Mouse (Mus musculus) embryonic facial prominence, embryonic 14.5 days (tissue): ENCODE measurements at regions not wholly inside any gene's neighbourhood (a gene's known extent, or its start where the extent isn't known, plus 50 kb on each side); places are given as distances from the start of the nearest gene placed in this dataset.

Experiments used
- ATAC-seq: fragments of 200-750 bp; cut with Nextera tagmentation; 2 replicates; pipeline ENCODE4 v1.8.0; 2017; ENCODE audit warnings: low read depth, moderate number of reproducible peaks, moderate TSS enrichment
- DNase-seq: peaks from one replicate; pipeline ENCODE4 v3.0.0-alpha.2; 2015; ENCODE audit warnings: low spot score
- H3K27ac ChIP-seq: fragments of 300-500 bp; sonication (generic); replicated peaks from 2 replicates; pipeline ENCODE4 v1.5.1; 2014; ENCODE audit warnings: low read depth, mild to moderate bottlenecking, low read length, moderate library complexity
- H3K27me3 ChIP-seq: fragments of 300-500 bp; sonication (generic); replicated peaks from 2 replicates; pipeline ENCODE4 v1.6.1; 2014; ENCODE audit warnings: low read length; ENCODE audit not compliant: control insufficient read depth, insufficient read depth
- H3K36me3 ChIP-seq: fragments of 300-500 bp; sonication (generic); 2 replicates; pipeline ENCODE4 v1.6.1; 2014; ENCODE audit warnings: low read length, mixed read lengths; ENCODE audit not compliant: control insufficient read depth, insufficient read depth
- H3K4me1 ChIP-seq: fragments of 300-500 bp; sonication (generic); 2 replicates; pipeline ENCODE4 v1.6.1; 2014; ENCODE audit warnings: antibody characterized with exemption, low read length; ENCODE audit not compliant: control insufficient read depth, insufficient read depth
- H3K4me2 ChIP-seq: fragments of 300-500 bp; sonication (generic); 2 replicates; pipeline ENCODE4 v1.6.1; 2014; ENCODE audit warnings: low read depth, mild to moderate bottlenecking, low read length, moderate library complexity, mixed read lengths
- H3K4me3 ChIP-seq: fragments of 300-500 bp; sonication (generic); 2 replicates; pipeline ENCODE4 v1.5.1; 2014; ENCODE audit warnings: low read depth, mild to moderate bottlenecking, low read length
- H3K9ac ChIP-seq: fragments of 300-500 bp; sonication (generic); 2 replicates; pipeline ENCODE4 v1.6.1; 2014; ENCODE audit warnings: low read depth, mild to moderate bottlenecking, low read length, moderate library complexity, mixed read lengths
- H3K9me3 ChIP-seq: fragments of 300-500 bp; sonication (generic); 2 replicates; pipeline ENCODE4 v1.6.1; 2016; ENCODE audit warnings: low read length; ENCODE audit not compliant: control insufficient read depth
- WGBS: fragments of 180-500 bp; shearing (Covaris S2); extraction: QIAGEN DNeasy Blood & Tissue Kit; methylation state at CpG from one replicate; pipeline ENCODE4 v1.1.7; 2014; 5-methylcytosine and 5-hydroxymethylcytosine counted together

- Histone ChIP-seq H3K36me3 (no peaks in the 10 kb centered on the region), H3K4me1 (peaks cover 16% of the 10 kb centered on the region), H3K27me3 (no peaks in the 10 kb centered on the region), H3K27ac (no peak overlapping the region), H3K4me2 (no peak overlapping the region), H3K9ac (no peak overlapping the region), H3K4me3 (no peak overlapping the region), H3K9me3 (no peaks in the 10 kb centered on the region)
- ATAC-seq (no peak), DNase-seq (no peak)
- 84% methylated on average over 4 of the region's 4 CpGs for WGBS
Measured at GRCm38 (mm10) chr15:67037647-67038046, 536.9 kb upstream of the Lrrc6 start.

- H3K27ac ChIP-seq, result no peak overlapping the region
- no peak overlapping the region for H3K4me2 ChIP-seq
- H3K4me3 ChIP-seq, result no peak overlapping the region
- H3K27me3 ChIP-seq, result no peaks in the 10 kb centered on the region
- no peaks in the 10 kb centered on the region for H3K9me3 ChIP-seq
- 60% methylated on average over 2 of the region's 2 CpGs for WGBS
- H3K36me3 ChIP-seq, result no peaks in the 10 kb centered on the region
- DNase-seq, result no peak
- H3K9ac ChIP-seq, result no peak overlapping the region
- peaks cover 16% of the 10 kb centered on the region for H3K4me1 ChIP-seq
- ATAC-seq, result no peak
Measured at GRCm38 (mm10) chr15:67036341-67036740, 535.6 kb upstream of the Lrrc6 start.

GRCm38 (mm10) chr15:67033936-67034335 is 533.2 kb upstream of the Lrrc6 start:
- H3K27me3 ChIP-seq, result no peaks in the 10 kb centered on the region
- 80% methylated on average over 2 of the region's 2 CpGs for WGBS
- no peak overlapping the region for H3K9ac ChIP-seq

DNA sequence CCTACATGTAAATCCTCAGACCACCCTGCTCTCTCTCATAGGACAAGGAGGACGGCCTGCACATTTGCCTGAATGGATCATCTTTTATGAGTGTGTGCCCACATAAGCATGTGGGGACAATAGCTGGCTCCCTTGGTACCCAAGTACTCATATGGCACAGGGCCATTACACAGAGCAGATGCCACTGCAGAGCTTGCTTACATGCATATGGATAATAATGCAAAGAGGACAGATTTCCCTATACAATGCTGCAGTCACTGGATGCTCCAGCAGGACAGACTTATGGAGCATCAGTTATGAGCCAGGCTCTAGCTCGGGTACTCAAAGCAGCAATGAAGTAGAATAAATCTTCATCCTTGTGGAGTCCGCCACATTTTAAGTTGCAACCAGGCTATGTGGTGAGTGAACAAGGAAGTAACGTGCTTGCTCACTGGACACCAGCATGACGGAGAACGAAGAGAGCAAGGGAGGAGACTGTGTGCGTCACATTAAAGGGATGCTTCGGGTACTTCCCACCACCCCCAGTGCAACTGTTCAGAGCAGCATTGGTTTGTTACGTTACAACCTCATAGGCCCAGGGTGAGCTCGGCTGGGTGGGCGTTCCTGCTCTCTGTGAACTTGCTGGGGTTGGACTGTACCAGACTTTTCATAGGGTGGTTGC is 531.3 kb upstream of the Lrrc6 start:
- H3K4me2 ChIP-seq, result no peak overlapping the region
- ATAC-seq (no peak), DNase-seq (no peak)
- H3K27me3 ChIP-seq, result no peaks in the 10 kb centered on the region
- no peaks in the 10 kb centered on the region for H3K9me3 ChIP-seq
- no peak overlapping the region for H3K27ac ChIP-seq
- no peaks in the 10 kb centered on the region for H3K4me1 ChIP-seq
- H3K4me3 ChIP-seq, result no peak overlapping the region
- H3K9ac ChIP-seq, result no peak overlapping the region
- no peaks in the 10 kb centered on the region for H3K36me3 ChIP-seq
- 81% methylated on average over 11 of the region's 11 CpGs for WGBS

More at GRCm38 (mm10) chr15:67033936-67034335, 533.2 kb upstream of the Lrrc6 start:
- no peaks in the 10 kb centered on the region for H3K36me3 ChIP-seq
- peaks cover under 1% of the 10 kb centered on the region for H3K4me1 ChIP-seq
- H3K4me2 ChIP-seq, result no peak overlapping the region
- H3K27ac ChIP-seq, result no peak overlapping the region
- no peak for ATAC-seq
- DNase-seq, result no peak
- H3K4me3 ChIP-seq, result no peak overlapping the region
- no peaks in the 10 kb centered on the region for H3K9me3 ChIP-seq

DNA sequence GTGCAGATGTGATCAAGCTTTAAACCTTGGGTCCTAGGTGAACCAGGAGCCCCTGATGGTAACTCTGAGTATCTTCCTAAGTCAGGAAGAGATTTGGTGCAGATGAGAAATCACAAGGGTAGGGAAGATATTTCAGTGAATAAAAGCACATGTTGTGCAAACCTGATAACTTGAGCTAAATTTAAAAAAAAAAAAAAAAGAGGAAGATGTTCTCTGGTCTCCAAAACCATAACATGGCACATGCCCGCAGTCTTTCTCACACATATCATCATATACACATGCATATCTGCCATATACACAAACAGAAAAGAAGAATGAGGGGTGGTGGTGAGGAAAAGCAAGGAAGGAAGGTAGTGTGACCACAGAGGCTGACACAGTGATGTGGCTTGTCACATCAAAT is 530.3 kb upstream of the Lrrc6 start:
- Histone ChIP-seq H3K4me3 (no peak overlapping the region), H3K27ac (no peak overlapping the region), H3K27me3 (no peaks in the 10 kb centered on the region), H3K36me3 (no peaks in the 10 kb centered on the region), H3K4me2 (no peak overlapping the region), H3K9ac (no peak overlapping the region), H3K4me1 (no peaks in the 10 kb centered on the region), H3K9me3 (no peaks in the 10 kb centered on the region)
- ATAC-seq (no peak), DNase-seq (no peak)
- WGBS, result 80% methylated on average over 1 of the region's 1 CpGs

GRCm38 (mm10) chr15:67028161-67028560 is 527.5 kb upstream of the Lrrc6 start:
- no peak overlapping the region for H3K9ac ChIP-seq
- H3K4me1 ChIP-seq, result no peaks in the 10 kb centered on the region
- H3K4me2 ChIP-seq, result no peak overlapping the region
- H3K36me3 ChIP-seq, result no peaks in the 10 kb centered on the region
- no peaks in the 10 kb centered on the region for H3K27me3 ChIP-seq
- no peaks in the 10 kb centered on the region for H3K9me3 ChIP-seq
- H3K27ac ChIP-seq, result no peak overlapping the region
- WGBS, result 77% methylated on average over 1 of the region's 1 CpGs
- H3K4me3 ChIP-seq, result no peak overlapping the region
- ATAC-seq (no peak), DNase-seq (no peak)

DNA sequence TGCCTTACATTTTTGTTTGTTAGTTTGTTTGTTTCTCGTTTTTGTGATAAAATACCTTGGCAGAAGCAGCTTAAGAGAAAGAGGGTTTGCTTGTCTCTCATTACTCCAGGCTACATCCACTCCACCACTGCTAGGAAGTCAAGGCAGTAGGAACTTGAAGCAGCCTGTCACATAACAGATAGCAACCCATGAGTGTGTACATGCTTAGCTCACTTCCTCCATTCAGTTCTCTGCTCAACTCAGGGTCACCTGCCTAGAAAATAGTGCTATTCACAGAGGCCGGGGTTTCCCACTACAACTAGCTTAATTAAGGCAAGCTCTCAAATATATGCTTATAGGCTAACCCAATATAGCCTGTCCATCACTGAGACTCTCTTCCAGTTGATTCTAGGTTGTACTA is 527.0 kb upstream of the Lrrc6 start:
- Histone ChIP-seq H3K9ac (no peak overlapping the region), H3K4me3 (no peak overlapping the region), H3K27me3 (no peaks in the 10 kb centered on the region), H3K4me2 (no peak overlapping the region), H3K36me3 (no peaks in the 10 kb centered on the region), H3K4me1 (no peaks in the 10 kb centered on the region), H3K9me3 (no peaks in the 10 kb centered on the region), H3K27ac (no peak overlapping the region)
- ATAC-seq (no peak), DNase-seq (no peak)
- WGBS, result 80% methylated on average over 2 of the region's 2 CpGs

GRCm38 (mm10) chr15:67025746-67026145 is 525.0 kb upstream of the Lrrc6 start:
- H3K27ac ChIP-seq, result no peak overlapping the region
- H3K4me2 ChIP-seq, result no peak overlapping the region
- no peak overlapping the region for H3K9ac ChIP-seq
- H3K27me3 ChIP-seq, result no peaks in the 10 kb centered on the region
- DNase-seq (no peak), ATAC-seq (no peak)
- peaks cover 4% of the 10 kb centered on the region; the same call in 1 of the 2 replicates for H3K9me3 ChIP-seq
- H3K4me3 ChIP-seq, result no peak overlapping the region
- 92% methylated on average over 4 of the region's 4 CpGs for WGBS
- no peaks in the 10 kb centered on the region for H3K36me3 ChIP-seq
- H3K4me1 ChIP-seq, result no peaks in the 10 kb centered on the region

DNA sequence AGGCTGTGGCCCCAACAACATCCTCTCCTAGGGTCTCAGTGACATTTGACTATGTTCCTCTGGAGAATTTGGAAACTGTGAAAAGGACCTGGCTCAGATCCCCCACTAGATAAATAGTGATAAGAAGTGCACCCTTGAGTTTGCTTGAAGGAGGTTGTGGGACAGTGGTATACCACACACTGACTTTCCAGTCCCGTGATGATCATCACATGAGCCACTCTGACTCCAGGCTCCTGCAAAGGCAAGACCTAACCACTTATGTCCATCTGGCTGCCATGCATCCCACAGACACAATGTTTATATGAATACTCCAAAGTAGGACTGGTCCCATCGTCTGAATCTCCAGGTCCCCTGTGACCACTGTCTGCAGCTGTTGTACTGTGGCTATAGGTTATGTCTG is 523.7 kb upstream of the Lrrc6 start:
- Histone ChIP-seq H3K36me3 (no peaks in the 10 kb centered on the region), H3K9ac (no peak overlapping the region), H3K4me3 (no peak overlapping the region), H3K27me3 (no peaks in the 10 kb centered on the region), H3K4me2 (no peak overlapping the region), H3K9me3 (peaks cover 4% of the 10 kb centered on the region; the same call in 1 of the 2 replicates), H3K27ac (no peak overlapping the region), H3K4me1 (0 out of 2 replicates have a peak, but pooled peaks cover 3% of the 10 kb centered on the region)
- WGBS, result 56% methylated on average over 2 of the region's 2 CpGs
- ATAC-seq (no peak), DNase-seq (no peak)
